Mouse (Mus musculus) cortical plate, adult 2 months (tissue): ENCODE measurements around the gene Fibp.

ENCODE experiments used
- CTCF ChIP-seq: fragments of 200-500 bp; IDR thresholded peaks from 2 replicates; pipeline ENCODE4 v1.5.1; 2011; ENCODE audit warnings: mild to moderate bottlenecking, control low read depth, low read length; ENCODE audit not compliant: insufficient read depth; ENCODE audit errors: extremely low read depth
- POLR2A ChIP-seq: fragments of 200-500 bp; IDR thresholded peaks from 2 replicates; pipeline ENCODE4 v1.6.1; 2011; ENCODE audit warnings: mild to moderate bottlenecking, low read length, control low read depth; ENCODE audit not compliant: insufficient read depth; ENCODE audit errors: extremely low read depth

GRCm38 (mm10) chr19:5465037-5465436 is 4.6 kb downstream of the Fibp start:
- no peak for TF ChIP-seq POLR2A
- TF ChIP-seq CTCF: no peak
